Mouse (Mus musculus) heart, embryonic 11.5 days (tissue): ENCODE data around the gene Dnah11. TPM values are rescaled to one million over a fixed set of nuclear protein-coding genes. Genes with fewer than 3 reads are reported as not detected.
"Not testable (repeated sequence)": the region's sequence is repeated elsewhere in the genome, so short reads cannot be mapped to it uniquely, and the experiment has no call there.

Source experiments
- ATAC-seq: fragments of 200-750 bp; cut with Nextera tagmentation; replicated peaks from 2 replicates; pipeline ENCODE4 v1.8.0; 2017; ENCODE audit warnings: moderate library complexity; ENCODE audit not compliant: insufficient number of reproducible peaks, low FRiP score, low TSS enrichment
- H3K27ac ChIP-seq: fragments of 300-500 bp; sonication (generic); 2 replicates; pipeline ENCODE4 v1.5.1; 2014; ENCODE audit warnings: mild to moderate bottlenecking, low read depth, low read length
- H3K27me3 ChIP-seq: fragments of 300-500 bp; sonication (generic); 2 replicates; pipeline ENCODE4 v1.6.1; 2014; ENCODE audit warnings: mild to moderate bottlenecking, low read length, mixed read lengths; ENCODE audit not compliant: control insufficient read depth, insufficient read depth
- H3K36me3 ChIP-seq: fragments of 300-500 bp; sonication (generic); 2 replicates; pipeline ENCODE4 v1.6.1; 2014; ENCODE audit warnings: mild to moderate bottlenecking, low read length, moderate library complexity, mixed read lengths; ENCODE audit not compliant: control insufficient read depth, insufficient read depth
- H3K4me1 ChIP-seq: fragments of 300-500 bp; sonication (generic); 2 replicates; pipeline ENCODE4 v1.6.1; 2014; ENCODE audit warnings: low read length; ENCODE audit not compliant: control insufficient read depth, insufficient read depth
- H3K4me2 ChIP-seq: fragments of 300-500 bp; sonication (generic); 2 replicates; pipeline ENCODE4 v1.6.1; 2014; ENCODE audit warnings: mild to moderate bottlenecking, moderate library complexity
- H3K4me3 ChIP-seq: fragments of 300-500 bp; sonication (generic); 2 replicates; pipeline ENCODE4 v1.5.1; 2014; ENCODE audit warnings: low read depth, low read length
- H3K9ac ChIP-seq: fragments of 300-500 bp; sonication (generic); 2 replicates; pipeline ENCODE4 v1.6.1; 2014; ENCODE audit warnings: mild to moderate bottlenecking, low read depth, low read length, moderate library complexity
- H3K9me3 ChIP-seq: fragments of 300-500 bp; sonication (generic); replicated peaks from 2 replicates; pipeline ENCODE4 v1.6.1; 2016; ENCODE audit warnings: low read length; ENCODE audit not compliant: control insufficient read depth
- WGBS: fragments of 180-500 bp; shearing (Covaris S2); extraction: QIAGEN DNeasy Blood & Tissue Kit; methylation state at CpG from one replicate; pipeline ENCODE4 v1.1.7; 2014; ENCODE audit not compliant: insufficient replicate concordance; 5-methylcytosine and 5-hydroxymethylcytosine counted together
- polyA plus RNA-seq: library from polyadenylated mRNA; unstranded; fragments of >200 nt; fragmentation: Nextera tagmentation; extraction: Ambion mirVana; gene quantifications from 2 replicates; pipeline ENCODE4 v1.2.1, GENCODE M21; 2014

Dnah11 gene
- polyA plus RNA-seq, 1 experiment from 2014 or later: 0.04 TPM

GRCm38 (mm10) chr12:117900798-117901197 is 298.0 kb downstream of the Dnah11 start:
- not testable (repeated sequence) for H3K4me2 ChIP-seq, H3K4me1 ChIP-seq, H3K27ac ChIP-seq, H3K36me3 ChIP-seq, H3K9me3 ChIP-seq, ATAC-seq, H3K27me3 ChIP-seq, H3K9ac ChIP-seq, H3K4me3 ChIP-seq
- WGBS: no CpG with 5 or more reads among the region's 4 CpGs

- Histone ChIP-seq H3K27ac (no peak overlapping the region), H3K4me3 (no peak overlapping the region), H3K9me3 (no peaks in the 10 kb centered on the region), H3K36me3 (no peaks in the 10 kb centered on the region), H3K9ac (no peak overlapping the region), H3K4me1 (no peaks in the 10 kb centered on the region), H3K27me3 (no peaks in the 10 kb centered on the region), H3K4me2 (no peak overlapping the region)
- no peak for ATAC-seq
- 79% methylated on average over 3 of the region's 3 CpGs for WGBS
Observed at GRCm38 (mm10) chr12:117887422-117887821, 311.4 kb downstream of the Dnah11 start.

GRCm38 (mm10) chr12:117884627-117885026 is 314.2 kb downstream of the Dnah11 start:
- Histone ChIP-seq H3K4me1 (no peaks in the 10 kb centered on the region), H3K9me3 (no peaks in the 10 kb centered on the region), H3K27me3 (no peaks in the 10 kb centered on the region), H3K4me3 (no peak overlapping the region), H3K27ac (no peak overlapping the region), H3K9ac (no peak overlapping the region), H3K36me3 (no peaks in the 10 kb centered on the region), H3K4me2 (no peak overlapping the region)
- no peak for ATAC-seq
- 89% methylated on average over 2 of the region's 2 CpGs for WGBS

GRCm38 (mm10) chr12:117878341-117878740 is 320.5 kb downstream of the Dnah11 start:
- H3K4me1 ChIP-seq: no peaks in the 10 kb centered on the region
- H3K9ac ChIP-seq: no peak overlapping the region
- H3K9me3 ChIP-seq: no peaks in the 10 kb centered on the region
- H3K4me3 ChIP-seq: no peak overlapping the region
- H3K36me3 ChIP-seq: peaks cover 6% of the 10 kb centered on the region
- H3K27me3 ChIP-seq: no peaks in the 10 kb centered on the region
- no peak for ATAC-seq
- no peak overlapping the region for H3K27ac ChIP-seq
- H3K4me2 ChIP-seq: no peak overlapping the region
- WGBS: 88% methylated on average over 13 of the region's 13 CpGs

- peaks cover 10% of the 10 kb centered on the region; the same call in 1 of the 2 replicates for H3K36me3 ChIP-seq
Observed at GRCm38 (mm10) chr12:117872265-117872664, 326.6 kb downstream of the Dnah11 start.

GRCm38 (mm10) chr12:117867708-117868564 is 330.9 kb downstream of the Dnah11 start:
- 84% methylated on average over 4 of the region's 4 CpGs for WGBS
- Histone ChIP-seq H3K27ac (no peak overlapping the region), H3K9ac (no peak overlapping the region), H3K36me3 (peaks cover 5% of the 10 kb centered on the region; the same call in 1 of the 2 replicates), H3K9me3 (no peaks in the 10 kb centered on the region), H3K4me3 (no peak overlapping the region), H3K27me3 (no peaks in the 10 kb centered on the region), H3K4me1 (no peaks in the 10 kb centered on the region), H3K4me2 (no peak overlapping the region)
- no peak for ATAC-seq

More at GRCm38 (mm10) chr12:117872265-117872664, 326.6 kb downstream of the Dnah11 start:
- Histone ChIP-seq H3K27me3 (no peaks in the 10 kb centered on the region), H3K4me3 (no peak overlapping the region), H3K9ac (no peak overlapping the region), H3K4me2 (no peak overlapping the region), H3K4me1 (no peaks in the 10 kb centered on the region), H3K9me3 (no peaks in the 10 kb centered on the region), H3K27ac (no peak overlapping the region)
- no peak for ATAC-seq
- 79% methylated on average over 5 of the region's 5 CpGs for WGBS

- 59% methylated on average over 5 of the region's 5 CpGs for WGBS
- H3K4me3 ChIP-seq: no peak overlapping the region
Observed at GRCm38 (mm10) chr12:117862655-117863054, 336.2 kb downstream of the Dnah11 start.

GRCm38 (mm10) chr12:117861249-117861648 is 337.6 kb downstream of the Dnah11 start:
- 52% methylated on average over 3 of the region's 3 CpGs for WGBS
- Histone ChIP-seq H3K27me3 (no peaks in the 10 kb centered on the region), H3K4me2 (no peak overlapping the region), H3K4me1 (no peaks in the 10 kb centered on the region), H3K4me3 (no peak overlapping the region), H3K9me3 (no peaks in the 10 kb centered on the region), H3K27ac (no peak overlapping the region), H3K36me3 (no peaks in the 10 kb centered on the region), H3K9ac (no peak overlapping the region)
- no peak for ATAC-seq

More at GRCm38 (mm10) chr12:117862655-117863054, 336.2 kb downstream of the Dnah11 start:
- no peaks in the 10 kb centered on the region for H3K27me3 ChIP-seq
- no peaks in the 10 kb centered on the region for H3K9me3 ChIP-seq
- no peak overlapping the region for H3K9ac ChIP-seq
- H3K4me1 ChIP-seq: no peaks in the 10 kb centered on the region
- H3K4me2 ChIP-seq: no peak overlapping the region
- no peaks in the 10 kb centered on the region for H3K36me3 ChIP-seq
- ATAC-seq: no peak
- no peak overlapping the region for H3K27ac ChIP-seq

- no peak overlapping the region for H3K4me2 ChIP-seq
- H3K27ac ChIP-seq: no peak overlapping the region
- WGBS: 66% methylated on average over 7 of the region's 7 CpGs
- no peak overlapping the region for H3K9ac ChIP-seq
- H3K9me3 ChIP-seq: no peaks in the 10 kb centered on the region
- H3K4me1 ChIP-seq: no peaks in the 10 kb centered on the region
- H3K4me3 ChIP-seq: no peak overlapping the region
- no peaks in the 10 kb centered on the region for H3K27me3 ChIP-seq
- no peak for ATAC-seq
- H3K36me3 ChIP-seq: no peaks in the 10 kb centered on the region
Observed at GRCm38 (mm10) chr12:117860840-117861239, 338.0 kb downstream of the Dnah11 start.
